Mouse (Mus musculus) adrenal gland, postnatal 36 days (tissue): ENCODE results near the gene Pknox2. TPM values are rescaled to one million over a fixed set of nuclear protein-coding genes. Genes with fewer than 3 reads are reported as not detected.

ENCODE experiments used
- DNase-seq, 2 experiments: peaks; one replicate each; pipeline ENCODE4 v3.0.0; 2021; ENCODE audit warnings: mixed read lengths in 1 of 2
- long read RNA-seq, 2 experiments: library from polyadenylated mRNA; stranded (forward); transcript quantifications; one replicate each; pipeline ENCODE4 v2.0.0; 2021; ENCODE audit warnings: borderline sequencing depth in 2 of 2
- total RNA-seq, 2 experiments: library from RNA; stranded (reverse); gene quantifications; 2 replicates each; pipeline ENCODE4 v1.2.3; 2021

Gene Pknox2
- 1 to 10 TPM; 2.1 to 2.2 TPM for total RNA-seq
- long read RNA-seq, experiment 1: 0 reads
- long read RNA-seq, experiment 2: 0 reads

DNA sequence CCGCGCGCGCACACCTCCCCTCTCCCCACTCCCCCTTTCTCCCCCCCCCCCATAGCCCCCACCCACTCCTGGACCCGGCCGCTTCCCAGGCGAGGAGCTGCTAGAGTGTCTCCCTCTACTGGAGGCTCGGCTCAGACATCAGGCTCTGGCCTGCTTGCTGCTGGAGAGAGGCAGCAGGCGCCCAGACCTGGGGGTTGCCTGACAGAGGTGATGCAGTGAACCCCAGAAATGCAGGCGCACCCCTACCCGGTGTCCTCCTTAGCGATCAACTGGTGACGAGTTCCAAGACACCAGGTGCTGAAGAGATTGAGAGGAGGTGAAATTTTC lies at the start of gene Pknox2:
Pknox2 (minus strand) TSS at position 49 of the 327 bp plus-strand sequence.
- peak; percentile 83 to 87 for DNase-seq

- no peak for DNase-seq
Measured at GRCm38 (mm10) chr9:37188024-37188423, 40.8 kb upstream of the Pknox2 start.

GRCm38 (mm10) chr9:37187407-37187806 lies 40.2 kb upstream of the Pknox2 start:
- DNase-seq: no peak

GRCm38 (mm10) chr9:37183176-37183575 lies 36.0 kb upstream of the Pknox2 start:
- DNase-seq: peak in 1 of 2 experiments; percentile 5

DNA sequence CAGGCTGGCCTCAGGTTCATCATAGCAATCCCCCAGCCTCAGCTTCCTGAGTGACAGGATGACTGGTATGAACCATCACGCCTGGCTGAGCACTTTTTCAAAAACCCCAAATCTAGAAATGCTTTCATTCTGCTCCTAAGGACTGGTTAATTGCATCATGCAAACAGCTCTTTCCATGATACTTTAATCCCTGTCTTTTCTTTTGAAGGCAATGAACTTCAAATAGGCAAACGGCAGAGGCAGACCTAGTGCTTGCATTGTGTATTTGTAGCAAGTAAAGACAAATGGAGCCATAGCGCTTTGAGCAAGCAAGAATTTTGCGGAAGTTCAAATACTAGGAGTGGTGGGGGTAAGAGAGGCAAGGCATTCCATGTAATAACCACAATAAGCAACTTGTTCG lies 34.4 kb upstream of the Pknox2 start:
- DNase-seq: no peak

DNA sequence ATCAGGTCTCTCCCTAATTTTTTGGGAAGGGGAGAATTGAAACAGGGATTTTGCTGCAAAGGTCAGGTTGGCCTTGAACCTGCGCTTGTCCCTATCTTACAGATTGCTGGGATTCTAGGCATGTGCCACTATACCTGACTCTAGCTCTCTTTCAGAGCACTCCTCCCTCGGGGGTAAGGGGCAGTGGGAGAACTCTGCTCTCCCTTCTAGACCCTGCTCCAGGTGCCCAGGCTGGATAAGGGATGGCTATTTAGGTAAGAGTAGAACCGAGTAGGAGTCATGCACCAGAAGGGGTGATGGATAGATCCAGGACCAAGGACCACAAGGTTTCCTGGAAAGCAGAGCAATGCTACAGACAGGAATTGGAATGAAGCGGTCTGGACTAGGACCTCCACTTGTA lies 32.4 kb upstream of the Pknox2 start:
- no peak for DNase-seq

- DNase-seq: no peak
Measured at GRCm38 (mm10) chr9:37178911-37179310, 31.7 kb upstream of the Pknox2 start.

- DNase-seq: no peak
Measured at GRCm38 (mm10) chr9:37177551-37177950, 30.3 kb upstream of the Pknox2 start.

GRCm38 (mm10) chr9:37177107-37177506 lies 29.9 kb upstream of the Pknox2 start:
- DNase-seq: peak; percentile 56 to 70

DNA sequence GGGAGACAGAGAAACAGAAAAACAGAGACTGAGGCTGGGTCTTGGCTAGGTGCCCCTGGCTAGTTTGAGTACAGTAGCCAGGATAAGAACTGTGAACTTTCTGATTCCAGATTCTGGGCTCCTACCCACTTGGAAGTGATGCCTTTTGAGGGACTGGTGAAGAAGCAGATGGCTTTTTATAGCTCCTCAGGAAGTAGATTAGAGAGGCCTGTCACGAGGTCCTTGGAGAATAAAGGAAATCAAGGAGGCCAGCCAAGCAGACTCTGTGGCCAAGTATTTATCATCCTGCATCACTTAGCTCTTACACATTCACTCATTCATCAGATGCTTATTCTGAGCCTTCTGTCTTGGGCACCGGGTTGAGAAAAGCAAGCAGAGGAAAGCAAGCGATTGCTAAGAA lies 28.8 kb upstream of the Pknox2 start:
- no peak for DNase-seq

DNA sequence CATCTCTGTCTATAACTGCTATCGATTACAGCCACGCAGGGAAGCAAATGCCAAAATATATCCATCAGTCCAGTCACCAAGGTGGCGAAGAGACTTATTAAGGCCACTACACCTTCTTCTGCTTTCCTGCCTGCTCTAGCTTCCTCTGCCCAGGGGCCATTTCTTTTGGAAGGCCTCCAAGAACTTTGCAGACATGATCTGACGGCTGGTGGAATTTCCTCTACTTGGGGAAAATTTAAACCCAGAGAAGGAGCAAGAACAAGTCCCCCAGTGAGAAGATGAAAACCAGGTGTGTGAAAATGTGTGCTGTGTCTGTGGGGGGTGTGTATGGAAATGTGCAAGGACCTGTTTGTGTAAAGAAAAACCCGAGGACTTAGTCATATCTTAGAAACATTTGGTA lies 26.2 kb upstream of the Pknox2 start:
- DNase-seq: no peak

DNA sequence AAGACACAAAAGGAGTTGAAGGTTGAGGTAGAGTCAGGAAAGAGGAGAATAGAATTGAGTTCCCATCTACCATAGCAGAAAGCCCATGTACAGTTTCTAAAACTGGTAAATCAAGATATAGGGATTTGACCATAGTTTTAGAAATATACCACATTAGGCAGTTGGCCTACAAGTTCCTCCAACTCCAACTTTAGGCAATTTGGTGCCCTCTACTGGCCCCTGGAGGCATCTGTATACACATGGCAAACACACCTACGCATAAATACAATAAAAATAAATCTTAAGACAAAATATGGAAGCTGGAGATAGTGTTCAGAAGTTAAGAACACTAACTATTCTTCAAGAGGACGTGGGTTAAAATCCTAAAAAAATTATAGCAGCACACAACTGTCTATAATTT lies 19.7 kb upstream of the Pknox2 start:
- DNase-seq: peak in 1 of 2 experiments; percentile 19

GRCm38 (mm10) chr9:37160686-37161085 lies 13.5 kb upstream of the Pknox2 start:
- no peak for DNase-seq

- no peak for DNase-seq
Measured at GRCm38 (mm10) chr9:37147886-37148285, 679 bp upstream of the Pknox2 start.

- peak; percentile 79 to 80 for DNase-seq
Measured at GRCm38 (mm10) chr9:37146603-37147358, 426 bp downstream of the Pknox2 start.

- DNase-seq: no peak
Measured at GRCm38 (mm10) chr9:37146353-37146602, 929 bp downstream of the Pknox2 start.

DNA sequence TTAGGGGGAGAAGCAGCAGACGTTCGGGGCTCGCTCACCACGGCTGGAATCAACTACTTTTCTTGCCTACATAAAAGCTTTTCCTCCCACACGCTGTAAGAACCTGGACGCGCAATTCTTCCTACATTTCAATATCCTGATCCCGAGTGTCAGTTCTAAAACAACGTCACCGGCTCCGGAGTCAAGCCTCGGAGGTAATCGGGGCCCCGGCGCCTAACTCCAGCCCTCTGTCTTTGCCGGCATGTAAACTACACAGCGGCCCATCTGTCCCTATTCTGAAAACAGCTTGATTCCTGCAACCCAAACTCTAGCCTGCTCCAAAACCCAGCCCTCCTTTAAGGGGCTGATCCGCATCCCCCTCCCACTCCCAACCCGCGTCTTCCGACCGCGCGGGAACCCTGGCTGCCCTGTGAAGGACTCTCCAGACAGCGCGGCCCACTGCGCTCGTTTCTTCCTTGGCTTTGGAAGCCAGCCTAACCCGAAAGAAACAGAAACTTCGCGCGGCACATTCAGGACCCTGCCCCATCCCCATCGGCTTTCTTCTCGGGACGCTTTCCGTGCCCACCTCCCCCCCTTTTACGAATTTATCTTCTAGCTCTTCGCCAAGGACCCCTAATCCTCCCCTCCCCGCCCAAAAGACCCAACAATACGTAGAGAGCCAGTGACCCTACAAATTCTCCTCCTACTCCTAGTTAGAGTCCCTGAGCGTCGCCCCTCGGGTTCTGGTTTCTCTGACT lies 1.4 kb downstream of the Pknox2 start:
- peak; percentile 54 to 56 for DNase-seq

GRCm38 (mm10) chr9:37145151-37145615 lies 2.0 kb downstream of the Pknox2 start:
- DNase-seq: peak; percentile 44 to 67

- no peak for DNase-seq
Measured at GRCm38 (mm10) chr9:37144696-37145095, 2.5 kb downstream of the Pknox2 start.

DNA sequence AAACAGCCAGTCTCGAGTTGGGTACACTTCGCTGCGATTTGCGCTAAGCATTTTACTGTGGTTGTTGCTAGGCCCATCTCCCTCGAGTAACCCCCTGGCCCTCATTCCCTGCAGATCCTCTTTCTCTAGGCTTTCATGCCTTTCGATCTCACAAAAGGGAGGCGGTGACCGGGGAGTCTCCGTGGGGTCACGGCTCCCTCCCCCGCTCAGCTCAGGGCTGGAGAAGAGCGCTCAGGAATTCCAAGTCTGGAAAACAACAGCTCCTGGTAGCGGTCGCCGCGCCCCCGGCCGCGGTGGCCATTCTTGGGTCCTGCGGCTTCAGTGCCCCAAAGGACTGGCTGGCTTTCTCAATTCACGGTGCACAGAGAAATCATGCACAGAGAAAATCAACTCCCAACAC lies 3.0 kb downstream of the Pknox2 start:
- DNase-seq: peak in 1 of 2 experiments; percentile 9

GRCm38 (mm10) chr9:37143046-37143931 lies 3.9 kb downstream of the Pknox2 start:
- DNase-seq: no peak

DNA sequence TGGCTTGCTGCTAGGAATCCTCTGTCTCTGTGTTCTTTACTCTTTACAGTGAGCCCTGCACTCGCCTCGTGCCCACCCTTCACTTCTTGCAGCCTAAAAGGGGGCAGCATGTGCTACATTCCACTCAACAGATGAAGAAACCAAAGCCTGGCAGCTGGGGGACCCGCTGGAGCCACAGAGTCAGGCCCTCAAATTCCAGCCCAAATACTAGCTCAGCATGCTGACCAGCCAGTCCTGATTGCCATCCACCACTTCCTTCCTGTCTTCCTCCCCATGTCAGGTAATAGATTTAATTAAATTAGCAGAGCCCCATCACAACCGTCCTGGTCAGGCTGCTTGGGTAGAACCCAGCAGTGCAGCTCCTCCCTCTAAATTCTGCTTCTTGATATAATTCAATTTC lies 5.1 kb downstream of the Pknox2 start:
- no peak for DNase-seq
